Mouse (Mus musculus) cerebellum, postnatal 4 days (tissue): ENCODE results near the gene Dnajc27.
A peak's percentile ranks its signal among the peaks of the same experiment; 100 is the strongest.

Source experiments
- DNase-seq, 2 experiments: peaks; one replicate each; pipeline ENCODE4 v3.0.0; 2022; ENCODE audit warnings: low spot score in 2 of 2, mixed read lengths in 1 of 2

The Dnajc27 gene

DNA sequence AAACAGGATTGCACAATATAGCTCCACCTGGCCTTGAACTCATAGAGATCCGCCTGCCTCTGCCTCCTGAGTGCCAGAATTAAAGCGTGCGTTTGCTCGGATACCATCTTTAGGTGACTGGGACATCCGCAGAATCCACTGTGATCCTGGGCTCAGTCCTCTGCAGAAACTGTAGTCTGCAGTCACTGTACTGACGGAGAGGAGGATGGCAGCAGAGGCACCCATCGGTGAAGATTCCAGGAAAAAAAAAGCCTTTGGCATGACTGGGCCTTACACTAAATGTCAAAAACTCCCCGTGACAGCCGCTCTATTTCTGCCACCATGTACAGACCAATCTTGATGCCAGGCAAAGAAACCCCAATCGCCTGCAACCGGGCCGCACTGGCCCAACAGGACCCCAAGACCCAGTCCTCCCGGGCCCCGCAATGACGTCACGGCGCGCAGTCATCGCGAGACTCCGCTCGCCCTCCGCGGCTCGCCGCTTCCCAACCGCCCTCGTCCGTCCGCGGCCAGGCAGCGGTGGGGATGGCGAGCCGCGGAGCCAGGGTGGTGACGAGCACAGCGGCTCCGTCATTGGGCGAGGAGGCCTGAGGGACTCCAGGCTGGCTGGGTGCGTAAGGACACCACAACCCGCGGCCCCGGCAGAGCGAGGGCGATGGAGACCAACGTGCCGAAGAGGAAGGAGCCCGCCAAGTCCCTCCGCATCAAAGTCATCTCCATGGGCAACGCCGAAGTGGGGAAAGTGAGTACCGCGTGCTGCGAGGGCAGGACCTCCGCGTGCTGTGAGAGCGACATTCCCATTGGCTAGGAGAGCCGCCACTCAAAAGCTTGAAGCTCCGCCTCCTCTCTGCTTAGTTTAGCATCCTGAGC lies at the start of gene Dnajc27:
Dnajc27 (plus strand) TSS at position 452 of the 870 bp plus-strand sequence.
- DNase-seq: peak; percentile 95 to 97

DNA sequence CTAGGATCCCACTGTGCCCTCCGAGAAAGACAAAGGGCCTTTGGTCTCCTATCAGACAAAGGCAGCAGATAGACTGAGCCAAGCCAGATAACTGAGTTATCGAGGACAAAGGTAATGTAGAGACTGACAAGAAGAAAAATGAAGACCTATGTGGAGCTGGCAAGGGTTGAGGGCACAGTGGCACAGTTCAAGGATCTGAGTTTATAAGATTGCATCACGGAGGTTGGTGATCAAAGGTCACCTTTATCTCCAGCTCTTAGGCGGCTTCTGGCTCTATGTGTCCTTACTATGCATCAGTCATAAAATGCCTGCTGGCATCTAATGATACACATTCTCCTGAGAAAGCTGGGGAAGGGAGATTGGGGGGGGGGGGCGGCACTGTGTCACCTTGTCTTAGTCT lies 46.2 kb upstream of the Dnajc27 start:
- DNase-seq: no peak

DNA sequence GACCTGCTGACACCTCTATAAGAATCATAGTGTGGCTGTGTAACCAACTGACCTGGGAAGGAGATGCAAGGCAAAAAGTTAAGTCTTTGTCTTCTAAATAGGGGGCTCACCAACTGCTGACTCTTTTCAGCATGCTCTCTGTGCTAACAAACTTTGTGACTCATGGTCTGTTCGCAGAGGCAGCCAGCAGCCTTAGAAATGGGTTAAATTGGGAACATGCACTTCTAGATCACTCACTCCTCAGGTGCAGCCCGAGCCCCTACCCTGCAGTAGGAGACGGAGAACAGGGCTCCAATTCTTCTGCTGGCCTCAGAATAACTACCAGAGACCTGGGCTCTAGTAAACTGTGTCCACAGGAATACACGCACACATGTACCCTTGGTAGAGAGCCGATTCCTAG lies 44.9 kb upstream of the Dnajc27 start:
- DNase-seq: no peak

DNA sequence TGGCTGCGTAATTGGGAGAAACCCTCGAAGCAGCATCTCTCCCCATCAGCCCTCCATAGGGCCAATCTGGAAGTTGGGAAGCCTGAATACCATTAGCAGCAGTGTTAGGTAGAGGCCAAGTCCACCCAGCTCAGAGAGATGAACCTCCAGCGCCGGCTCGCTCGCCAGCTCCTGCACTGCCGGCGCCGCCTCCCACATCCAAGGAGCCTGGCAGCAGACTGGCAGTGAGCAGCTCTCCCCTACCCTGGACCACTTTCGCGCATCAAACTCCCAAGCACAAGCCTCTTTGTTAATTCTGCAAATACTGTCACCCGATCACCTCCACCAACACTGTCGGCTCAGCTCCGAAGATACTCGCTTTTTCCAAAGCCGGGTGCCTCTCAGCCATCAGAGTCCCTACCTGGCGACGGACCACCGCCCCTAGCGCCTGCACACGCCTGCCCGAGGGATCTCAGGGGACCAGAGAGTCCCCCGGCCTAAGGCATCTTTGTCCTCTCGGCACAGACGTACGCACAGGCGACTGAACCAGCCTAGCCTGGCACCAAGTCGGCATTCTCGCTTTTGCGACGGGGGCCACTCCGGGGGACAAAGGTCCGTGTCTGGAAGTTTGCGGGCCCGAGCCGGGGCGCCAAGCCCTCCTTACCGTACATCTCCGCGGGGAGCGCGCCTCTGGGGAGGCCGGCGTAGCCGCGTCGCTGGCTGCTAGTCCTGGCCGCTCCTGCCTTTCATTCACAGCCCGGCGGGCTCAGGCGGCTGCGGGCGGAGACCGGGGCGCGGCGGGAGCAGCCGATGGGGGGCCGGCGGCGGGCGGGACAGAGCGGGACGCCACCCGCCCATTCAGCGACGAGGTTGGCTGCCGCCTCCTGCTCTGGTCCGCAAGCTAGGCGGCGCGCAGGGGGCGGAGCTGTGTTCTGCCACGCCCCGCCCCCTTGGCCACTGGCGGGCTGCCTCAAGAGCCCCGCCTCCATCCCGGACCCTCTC lies 44.0 kb upstream of the Dnajc27 start, which contains the start of gene Efr3b:
Efr3b (minus strand) TSS at position 855 of the 981 bp plus-strand sequence.
- peak; percentile 51 to 83 for DNase-seq

DNA sequence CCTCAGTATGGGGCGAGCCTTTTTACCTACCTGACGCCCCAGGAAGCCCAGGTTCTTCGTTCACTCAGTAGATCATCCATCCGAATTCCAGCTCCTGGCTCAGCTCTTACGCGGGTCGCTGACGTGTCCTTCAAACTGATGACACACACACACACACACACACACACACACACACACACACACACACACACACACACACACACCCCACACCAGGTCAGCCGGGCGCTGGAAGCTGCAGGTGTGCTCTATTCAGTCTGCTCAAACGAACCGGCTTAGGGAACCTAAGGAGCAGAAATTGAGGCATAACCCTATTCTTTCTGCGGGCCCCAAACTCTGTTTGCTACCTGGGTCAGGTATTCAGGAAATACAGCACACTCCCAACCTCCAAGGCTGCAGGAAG lies 43.3 kb upstream of the Dnajc27 start:
- DNase-seq: no peak

DNA sequence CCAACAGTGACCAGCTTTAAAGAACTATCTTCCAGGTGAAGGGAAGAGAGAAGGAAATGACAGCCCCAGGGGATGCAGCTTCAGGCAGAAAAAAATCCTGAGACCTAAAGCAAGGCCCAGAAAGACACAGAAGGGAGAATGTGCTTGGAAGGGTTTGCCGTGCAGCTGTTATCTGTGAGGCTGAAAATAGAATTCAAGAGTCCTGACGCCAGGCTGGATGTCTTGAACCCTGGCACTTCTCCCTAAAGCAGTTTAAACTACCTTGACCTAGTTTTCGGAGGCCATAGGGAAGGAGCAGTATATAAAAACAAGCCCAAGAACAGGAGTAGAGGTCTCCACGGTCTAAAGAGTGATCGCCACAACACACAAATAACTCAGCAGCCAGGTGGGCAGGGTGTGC lies 40.0 kb upstream of the Dnajc27 start:
- DNase-seq: no peak

DNA sequence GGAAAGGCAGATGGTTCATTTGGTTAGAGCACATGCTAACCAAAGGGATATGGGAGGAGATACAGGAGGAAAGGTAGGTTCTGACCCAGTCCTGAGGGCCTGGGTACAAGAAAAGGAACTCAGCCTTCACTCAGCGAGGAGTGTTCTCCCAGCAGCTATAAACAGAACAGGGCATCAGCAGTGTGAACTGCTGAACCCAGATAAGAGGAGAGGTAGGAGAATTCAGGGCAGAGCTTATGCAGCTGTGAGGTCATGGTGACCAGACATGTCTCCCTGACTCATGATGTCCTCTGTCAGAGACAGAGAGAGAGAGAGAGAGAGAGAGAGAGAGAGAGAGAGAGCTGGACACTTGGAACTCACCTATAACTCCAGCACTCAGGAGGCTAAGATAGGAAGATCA lies 36.4 kb upstream of the Dnajc27 start:
- DNase-seq: no peak

DNA sequence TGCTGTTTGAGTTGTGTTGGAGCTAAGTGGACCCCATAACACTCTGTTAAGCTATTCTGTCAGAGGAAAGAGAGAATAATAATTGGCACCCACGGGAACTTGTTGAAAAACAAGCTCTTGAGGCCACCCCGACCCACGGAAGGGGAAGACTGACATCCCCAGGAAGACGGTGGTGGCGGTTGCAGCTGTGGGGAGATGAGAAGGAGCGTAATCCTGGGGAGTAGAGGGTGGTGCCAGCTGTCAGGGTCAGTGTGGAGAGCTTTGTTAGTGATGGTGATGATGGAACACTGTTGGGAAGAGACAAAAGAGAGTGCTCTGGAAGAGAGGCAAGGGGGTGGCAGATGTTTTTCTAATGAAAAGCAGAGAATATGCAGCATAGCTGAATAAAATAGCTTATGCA lies 34.4 kb upstream of the Dnajc27 start:
- no peak for DNase-seq

DNA sequence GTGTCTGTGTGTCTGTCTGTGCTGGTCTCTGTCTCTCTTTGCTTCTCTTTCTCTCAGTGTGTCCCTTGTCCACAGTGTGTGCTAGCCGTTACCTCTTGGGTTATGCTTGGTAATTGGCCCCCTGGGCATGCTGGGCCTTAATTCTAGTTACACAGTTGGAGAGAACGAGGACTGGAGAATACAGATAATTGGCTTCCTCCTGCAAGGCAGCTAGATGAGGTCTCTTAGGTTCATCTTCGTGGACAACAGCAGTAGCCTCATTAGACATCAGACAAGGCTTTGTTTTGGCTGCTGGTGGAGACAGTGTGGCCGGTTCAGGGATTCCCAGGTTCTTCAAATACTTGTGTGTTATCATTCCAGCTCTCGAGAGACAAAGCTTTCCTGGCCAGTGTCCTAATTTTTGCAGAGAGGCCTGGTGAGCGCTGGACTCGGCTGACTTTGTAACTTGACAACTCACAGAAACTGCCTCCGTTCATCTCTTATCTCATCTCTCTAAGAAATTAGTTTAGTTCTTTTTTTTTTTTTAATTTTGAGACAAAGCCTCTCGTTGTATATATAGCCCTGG lies 31.4 kb upstream of the Dnajc27 start:
- DNase-seq: no peak

DNA sequence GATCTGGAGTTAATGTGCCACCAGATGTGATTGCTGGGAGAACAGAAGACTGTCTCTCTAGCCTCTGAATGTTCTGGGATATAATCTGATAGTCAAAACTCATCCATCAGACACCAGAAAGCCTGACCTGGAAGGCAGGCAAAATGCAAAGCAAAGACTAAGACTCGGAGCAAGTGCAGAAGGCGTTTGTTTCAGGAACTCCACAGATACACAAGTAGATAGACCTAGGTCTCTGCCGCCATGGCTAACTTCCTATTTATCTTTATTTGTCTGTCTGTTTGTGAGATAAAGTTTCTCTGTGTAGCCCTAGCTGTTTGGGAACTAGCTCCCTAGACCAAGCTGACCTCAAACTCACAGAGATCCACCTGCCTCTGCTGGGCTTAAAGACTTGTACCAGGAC lies 28.7 kb upstream of the Dnajc27 start:
- no peak for DNase-seq

DNA sequence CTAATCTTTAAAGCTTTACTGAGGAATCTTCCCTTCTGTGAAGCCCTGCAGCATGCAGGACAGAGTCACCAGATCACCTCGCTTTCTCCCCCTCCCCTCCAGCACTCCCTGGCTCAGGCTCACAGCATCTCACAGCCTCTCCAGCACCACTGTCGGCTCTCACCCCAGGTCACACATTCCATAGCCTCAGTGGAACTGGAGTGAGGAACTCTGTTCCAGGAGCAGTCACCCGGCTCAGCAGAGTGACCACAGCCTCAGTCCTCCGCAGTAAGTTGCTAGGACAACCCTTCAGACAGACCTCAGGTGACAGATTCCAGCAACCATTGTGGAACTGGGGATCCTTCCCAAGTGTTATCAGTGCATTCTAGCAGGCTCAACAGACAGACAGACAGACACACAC lies 27.5 kb upstream of the Dnajc27 start:
- DNase-seq: no peak

DNA sequence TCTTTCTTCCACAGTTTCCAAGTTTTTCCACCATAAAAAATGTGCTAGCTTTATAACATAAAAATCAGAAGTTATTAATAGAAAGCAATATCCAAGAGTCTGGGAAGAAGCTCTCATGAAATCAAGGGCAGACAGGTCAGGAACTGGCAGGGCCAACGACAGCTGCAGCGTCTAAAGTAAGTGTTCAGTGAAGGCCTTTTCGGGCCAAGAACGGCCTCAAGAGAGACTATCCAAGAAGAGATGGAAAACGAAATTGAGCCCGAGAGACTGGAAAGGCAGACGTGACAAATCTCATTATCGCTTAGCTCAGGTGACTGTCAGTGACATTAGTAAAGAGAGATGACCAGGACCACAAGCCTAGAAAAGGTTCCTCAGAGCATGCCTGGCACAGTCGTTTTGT lies 24.1 kb upstream of the Dnajc27 start:
- DNase-seq: no peak

DNA sequence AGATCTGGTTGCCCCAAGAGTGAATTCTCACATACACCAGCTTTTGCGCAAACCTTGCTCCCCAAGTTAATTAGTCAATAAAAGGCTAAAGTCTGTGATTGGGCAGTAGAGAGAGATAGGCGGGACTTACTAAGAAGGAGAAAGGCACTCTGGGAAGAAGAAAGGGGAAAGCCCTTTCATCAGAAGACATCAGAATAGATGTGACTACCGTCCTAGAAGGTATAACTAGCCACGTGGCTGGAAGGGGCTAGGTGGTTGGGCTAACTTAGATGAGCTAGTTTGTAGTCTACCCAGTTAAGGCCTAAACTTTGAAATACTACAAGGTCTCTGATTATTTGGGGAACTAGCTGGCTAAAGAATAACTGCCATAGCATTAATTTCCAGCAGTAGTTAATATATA lies 22.7 kb upstream of the Dnajc27 start:
- no peak for DNase-seq

DNA sequence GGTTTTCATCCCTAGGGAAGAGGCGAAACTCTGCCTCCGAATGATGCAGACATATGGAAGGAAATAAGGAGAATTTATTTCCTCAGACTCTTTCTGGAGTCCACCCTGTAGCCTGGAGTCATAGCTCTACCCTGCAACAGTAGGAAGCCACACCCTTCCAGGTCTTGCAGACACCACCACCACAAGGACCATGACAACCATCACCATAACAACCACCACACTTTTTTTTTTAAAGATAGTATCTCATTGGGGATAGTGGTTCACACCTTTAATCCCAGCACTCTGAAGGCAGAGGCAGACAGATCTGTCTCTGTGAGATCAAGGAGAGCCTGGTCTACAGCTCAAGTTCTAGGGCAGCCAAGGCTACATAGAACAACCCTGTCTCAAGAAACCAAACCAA lies 16.9 kb upstream of the Dnajc27 start:
- DNase-seq: no peak

DNA sequence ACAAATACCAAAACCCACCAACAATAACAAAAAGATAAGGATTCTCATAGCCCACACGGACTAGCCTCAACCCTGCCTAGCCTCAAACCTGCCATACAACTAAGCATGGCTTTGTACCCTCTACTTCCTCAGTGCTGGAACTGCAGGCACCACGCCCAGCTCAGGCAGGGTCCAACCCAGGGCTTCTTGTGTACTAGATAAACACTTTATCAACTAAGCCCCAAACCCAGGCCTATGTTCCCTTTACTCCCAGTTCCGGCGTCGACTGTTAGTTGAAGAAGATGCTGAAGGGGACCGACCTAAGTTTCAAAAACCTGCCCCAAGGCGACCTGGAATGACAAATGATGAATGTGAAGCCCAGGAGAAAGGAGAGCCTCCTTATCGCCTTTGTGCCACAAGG lies 16.4 kb upstream of the Dnajc27 start:
- DNase-seq: no peak

DNA sequence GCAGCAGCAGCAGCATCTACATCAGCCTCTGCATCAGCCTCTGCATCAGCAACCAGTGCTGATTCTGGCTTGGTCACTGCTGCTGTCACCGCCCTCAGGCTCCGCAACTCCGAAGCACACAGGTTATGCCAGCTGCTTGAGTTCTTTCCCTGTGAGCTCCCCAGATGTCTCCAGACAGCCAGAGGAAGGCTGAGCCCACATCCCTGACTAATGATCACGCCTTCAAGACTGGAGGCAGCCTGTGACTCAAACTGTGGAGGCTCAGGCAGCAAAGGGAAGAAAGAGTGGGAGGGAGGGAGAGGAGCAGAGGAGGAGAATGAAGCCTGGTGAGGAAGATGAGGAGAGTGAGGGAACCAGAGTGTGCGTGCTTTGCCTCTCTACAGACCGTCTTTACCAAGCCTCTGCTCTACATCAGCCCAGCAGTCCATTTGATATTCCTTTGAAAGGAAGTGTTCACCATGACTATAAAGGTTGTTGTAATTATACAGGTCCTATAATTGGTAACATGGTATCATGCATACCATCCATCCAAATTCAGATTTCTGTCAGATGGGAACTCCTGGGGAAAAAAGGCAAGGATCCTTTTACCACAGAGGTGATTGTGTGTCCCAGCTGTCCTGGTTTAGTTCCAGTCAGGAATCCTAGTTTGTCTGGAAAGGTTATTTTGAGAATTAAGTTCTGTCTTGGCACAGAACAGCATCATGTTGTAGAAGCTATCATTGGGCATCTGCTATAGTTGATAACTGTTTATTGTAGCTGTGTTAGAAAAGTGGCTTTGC lies 15.5 kb upstream of the Dnajc27 start:
- no peak for DNase-seq

DNA sequence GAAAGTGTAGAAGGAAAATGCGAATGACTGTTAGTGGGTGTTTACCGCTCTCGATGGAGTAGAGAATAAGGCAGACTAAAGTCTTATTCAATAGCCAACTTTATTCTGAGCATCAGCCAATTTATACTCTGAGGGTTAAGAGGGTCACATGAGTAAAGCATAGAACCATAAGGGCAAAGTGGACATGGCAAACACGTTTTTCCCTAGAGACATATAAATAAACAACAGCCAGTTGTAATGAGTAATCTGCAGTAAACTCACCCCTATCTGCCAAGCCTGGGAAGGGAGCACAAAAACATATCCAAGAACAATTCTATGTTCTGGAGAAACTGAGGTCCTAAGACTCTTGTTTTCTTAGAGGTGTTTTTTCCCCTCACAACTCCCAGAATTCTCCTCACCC lies 13.8 kb upstream of the Dnajc27 start:
- DNase-seq: no peak

DNA sequence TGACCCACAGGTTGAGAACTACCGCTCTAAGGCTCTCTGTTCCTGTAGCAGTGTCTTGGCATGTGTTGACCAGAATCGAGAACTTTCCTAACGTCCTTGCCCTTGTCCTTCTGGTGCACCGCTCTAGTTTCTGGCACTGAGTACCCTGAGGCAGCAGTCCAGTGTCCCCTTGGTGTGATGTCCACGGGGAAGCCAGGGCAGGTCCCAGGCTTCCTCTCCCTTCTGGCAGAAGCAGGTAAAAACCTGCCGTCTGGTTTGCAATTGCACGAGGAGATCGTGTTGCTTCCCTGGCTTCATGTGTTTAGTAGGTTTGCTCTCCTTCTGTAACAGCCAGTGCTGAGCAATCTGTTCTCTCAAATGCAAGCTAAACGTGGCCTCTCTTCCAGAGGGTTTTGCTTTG lies 10.7 kb upstream of the Dnajc27 start:
- no peak for DNase-seq

DNA sequence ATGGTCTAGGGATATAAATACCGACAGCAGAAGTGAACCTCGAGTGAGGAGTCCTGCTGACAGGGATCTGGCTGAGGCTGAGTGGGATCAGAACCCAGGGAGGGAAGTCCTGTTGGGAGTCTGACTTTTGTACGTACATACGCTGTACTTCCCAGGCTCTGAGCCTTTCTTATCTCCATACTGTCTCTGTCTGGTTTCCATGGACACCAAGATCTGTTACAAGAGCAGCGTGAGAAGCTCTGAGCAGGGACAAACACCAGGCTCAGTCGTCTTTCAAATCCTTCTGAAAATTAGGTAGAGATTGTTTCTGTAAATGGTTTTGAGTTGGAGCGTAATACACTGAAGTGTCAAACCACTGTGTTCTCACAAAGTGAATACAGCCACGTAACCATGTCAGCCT lies 7.0 kb upstream of the Dnajc27 start:
- no peak for DNase-seq

DNA sequence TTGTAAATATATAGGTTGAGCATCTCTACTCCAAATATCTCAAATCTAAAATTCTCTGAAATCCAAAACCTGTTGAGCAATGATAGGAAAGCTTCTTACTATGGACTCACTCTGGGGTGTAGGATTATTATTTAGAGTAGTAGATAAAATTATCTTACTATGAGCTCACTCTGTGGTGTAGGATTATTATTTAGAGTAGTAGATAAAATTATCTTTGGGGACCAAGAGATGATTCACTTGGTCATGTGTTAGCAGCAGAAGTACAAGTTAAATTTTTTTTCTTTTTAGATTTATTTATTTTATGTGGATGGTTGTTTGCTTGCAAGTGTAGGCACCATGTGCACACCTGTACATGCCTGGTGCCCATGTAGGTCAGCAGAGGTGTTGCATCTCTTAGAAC lies 6.0 kb upstream of the Dnajc27 start:
- DNase-seq: no peak

DNA sequence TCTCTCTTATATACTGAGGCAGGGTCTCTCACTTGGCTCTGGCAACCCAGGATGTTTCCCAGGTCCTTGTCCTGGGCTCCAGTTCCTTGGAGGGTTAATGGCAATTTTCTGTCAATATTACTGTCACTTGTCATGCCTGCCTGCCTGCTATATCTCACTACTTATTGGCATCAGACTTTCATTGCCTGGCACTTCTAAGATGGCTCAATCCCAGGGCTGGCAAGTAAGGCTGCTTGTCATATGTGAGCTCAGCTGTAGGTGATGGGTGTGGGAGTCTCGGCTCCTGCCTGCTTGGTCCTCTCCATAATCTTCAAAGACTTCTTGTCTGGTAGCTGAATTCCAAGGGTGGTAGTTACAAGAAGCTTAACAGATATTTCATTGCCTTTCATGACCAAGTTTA lies 4.3 kb upstream of the Dnajc27 start:
- no peak for DNase-seq

DNA sequence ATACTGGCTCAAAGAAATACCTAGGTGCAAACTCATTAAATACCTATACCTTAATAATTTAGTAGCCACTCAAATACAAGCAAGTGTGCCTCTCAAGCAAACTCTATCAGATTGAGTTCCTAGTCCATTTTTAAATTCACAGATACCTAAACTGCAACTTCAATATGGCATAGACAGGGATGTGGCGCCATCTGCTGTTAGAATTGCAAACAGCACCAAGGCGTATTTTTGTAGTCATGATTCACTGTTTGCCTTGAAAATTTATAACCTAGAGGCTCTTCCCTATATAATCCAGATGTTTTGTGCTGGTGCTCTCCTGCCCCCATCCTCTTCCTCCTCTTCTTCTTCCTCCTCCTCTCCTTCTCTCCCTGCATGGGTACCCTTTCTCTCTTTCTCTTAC lies 2.1 kb upstream of the Dnajc27 start:
- peak; percentile 72 to 88 for DNase-seq
